Mouse (Mus musculus): Measurements from ENCODE around the gene Cfap77. TPM values are rescaled to one million over a fixed set of nuclear protein-coding genes. Genes with fewer than 3 reads are reported as not detected.
A peak's percentile ranks its signal among the peaks of the same experiment; 100 is the strongest.

The Cfap77 gene
- total RNA-seq, 1 experiment from 2014 or later = 0.76 TPM

GRCm38 (mm10) chr2:28995436-28995835 is 59.4 kb downstream of the Cfap77 start:
- DNase-seq = no peak

DNA sequence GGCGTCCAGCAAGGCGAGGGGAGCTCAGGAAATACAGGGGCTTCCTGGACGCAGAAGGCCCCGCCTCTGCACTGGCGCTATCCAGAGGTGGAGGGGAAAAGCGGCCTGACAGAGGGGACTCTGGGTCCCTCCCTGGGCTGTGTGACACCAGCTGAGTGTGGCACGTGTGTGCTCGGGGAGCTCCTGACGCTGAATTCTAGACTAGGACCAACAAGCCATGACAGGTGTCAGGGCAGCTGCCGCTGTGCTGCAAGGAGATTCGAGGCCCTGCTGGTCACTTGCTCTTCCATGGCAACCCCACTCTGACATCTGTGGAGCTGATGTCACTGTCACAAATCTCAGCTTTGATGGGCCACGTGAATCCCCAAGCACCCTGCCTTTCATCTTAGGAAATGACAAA is 60.9 kb downstream of the Cfap77 start:
- no peak for DNase-seq

DNA sequence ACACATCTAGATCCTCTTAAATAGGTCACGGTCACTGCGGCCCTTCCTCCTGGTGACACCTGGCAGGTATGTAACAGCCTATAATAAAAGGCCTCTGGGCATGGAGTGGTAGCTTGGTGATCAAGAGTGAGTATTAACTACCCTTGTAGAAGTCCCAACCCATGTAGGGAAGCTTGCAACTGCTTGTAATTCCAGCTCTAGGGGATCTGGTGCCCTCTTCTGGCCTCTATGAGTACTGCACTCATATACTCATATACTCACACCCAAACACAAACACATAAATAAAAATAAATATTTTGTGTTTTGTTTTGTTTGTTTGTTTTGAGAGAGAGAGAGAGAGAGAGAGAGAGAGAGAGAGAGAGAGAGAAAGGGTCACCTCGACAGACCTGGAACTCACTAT is 66.1 kb downstream of the Cfap77 start:
- no peak for DNase-seq

DNA sequence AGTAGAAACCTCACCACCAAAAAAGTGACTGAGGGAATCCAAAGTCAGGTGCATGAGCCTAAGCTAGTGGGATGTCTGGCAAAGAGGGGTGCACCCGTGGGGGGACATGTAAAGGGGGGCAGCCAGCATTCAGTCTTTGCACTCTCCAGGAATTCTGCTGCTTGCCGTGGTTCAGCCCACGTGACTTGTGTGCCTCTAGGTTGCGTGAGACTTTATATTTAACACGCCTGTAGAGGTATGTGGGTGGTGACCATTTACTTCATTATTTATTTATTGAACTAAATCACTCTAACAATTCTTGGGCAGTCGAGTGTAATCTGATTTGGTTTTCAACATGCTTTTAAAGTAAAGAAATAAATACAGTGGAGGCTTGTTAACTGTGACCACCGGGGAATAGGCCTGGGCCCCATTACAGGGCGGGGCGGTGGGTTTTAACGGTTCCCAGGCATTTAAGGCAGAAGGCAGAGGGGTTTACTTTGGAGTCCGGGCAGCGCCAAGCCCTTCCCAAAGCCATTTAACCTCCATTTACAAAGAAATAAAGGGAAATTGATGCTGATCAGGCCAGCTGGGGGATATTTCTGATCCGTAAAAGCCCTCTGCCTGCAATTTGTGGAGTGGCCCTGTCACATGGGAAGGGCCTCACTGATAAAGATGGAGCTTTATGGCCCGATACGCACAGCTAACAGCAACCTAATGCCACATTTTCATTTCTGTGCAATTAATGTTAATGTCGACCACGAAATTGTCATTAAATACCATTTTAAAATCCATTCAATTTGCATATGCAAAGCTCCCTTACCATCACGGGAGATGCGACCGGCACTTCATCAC is 74.6 kb downstream of the Cfap77 start:
- DNase-seq = no peak

DNA sequence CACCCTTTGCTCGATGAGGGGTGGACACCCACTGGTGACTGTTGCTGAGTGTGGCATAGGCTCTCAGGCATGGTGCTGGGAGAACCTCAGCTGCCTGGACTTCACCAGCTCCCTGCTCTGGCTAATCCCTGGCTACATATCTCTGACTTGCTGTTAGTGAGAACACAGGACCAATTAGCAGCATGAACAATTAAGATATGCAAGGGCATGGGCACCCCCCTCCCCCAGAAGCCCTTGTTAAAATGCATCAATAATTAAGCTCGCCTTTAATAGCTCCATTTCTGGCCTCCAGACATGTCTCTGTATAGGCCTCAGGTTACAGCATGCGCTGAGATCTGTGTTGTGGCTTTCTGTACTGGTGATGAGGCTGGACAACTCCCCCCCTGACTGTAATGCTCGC is 76.4 kb downstream of the Cfap77 start:
- no peak for DNase-seq

DNA sequence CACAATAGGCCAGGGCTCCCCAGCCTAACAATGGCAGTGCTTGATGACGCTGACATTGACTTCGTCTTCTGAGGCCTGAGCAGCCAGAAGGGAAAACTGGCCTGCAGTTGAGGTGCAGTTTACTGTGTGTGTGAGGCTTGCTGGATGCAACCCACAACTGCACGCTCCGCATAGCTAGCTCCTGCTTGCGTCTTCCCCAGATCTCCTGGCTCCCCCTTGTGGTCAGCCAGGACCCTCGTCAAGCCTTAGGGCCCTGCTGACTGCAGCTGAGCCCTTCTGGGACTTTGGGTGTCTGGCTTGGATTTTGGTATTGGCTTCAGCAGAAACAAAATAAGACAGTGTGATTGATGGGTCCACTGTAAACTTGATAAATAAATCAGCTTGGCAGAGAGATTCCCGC is 78.2 kb downstream of the Cfap77 start:
- DNase-seq = peak; percentile 80

DNA sequence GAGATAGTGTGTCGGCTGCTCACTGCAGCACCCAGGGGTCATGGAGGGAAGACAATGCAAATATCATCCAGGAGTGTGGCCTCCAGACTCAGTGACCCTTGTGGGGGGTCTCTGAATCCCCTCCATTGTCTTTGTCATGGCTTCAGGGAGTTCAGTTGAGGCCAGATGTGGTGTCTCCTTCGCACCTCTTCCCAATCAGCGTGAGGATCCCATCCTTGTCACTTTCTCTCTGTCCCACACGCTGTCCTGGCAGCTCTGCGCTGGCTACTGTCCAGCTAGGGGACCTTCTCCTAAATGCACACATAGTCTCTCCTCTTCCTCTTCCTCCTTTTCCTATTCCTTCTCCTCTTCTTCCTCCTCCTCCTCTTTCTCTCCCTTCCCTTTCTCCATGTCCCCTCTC is 79.3 kb downstream of the Cfap77 start:
- DNase-seq = no peak

GRCm38 (mm10) chr2:28974520-28974919 is 80.3 kb downstream of the Cfap77 start:
- DNase-seq = peak; percentile 43

DNA sequence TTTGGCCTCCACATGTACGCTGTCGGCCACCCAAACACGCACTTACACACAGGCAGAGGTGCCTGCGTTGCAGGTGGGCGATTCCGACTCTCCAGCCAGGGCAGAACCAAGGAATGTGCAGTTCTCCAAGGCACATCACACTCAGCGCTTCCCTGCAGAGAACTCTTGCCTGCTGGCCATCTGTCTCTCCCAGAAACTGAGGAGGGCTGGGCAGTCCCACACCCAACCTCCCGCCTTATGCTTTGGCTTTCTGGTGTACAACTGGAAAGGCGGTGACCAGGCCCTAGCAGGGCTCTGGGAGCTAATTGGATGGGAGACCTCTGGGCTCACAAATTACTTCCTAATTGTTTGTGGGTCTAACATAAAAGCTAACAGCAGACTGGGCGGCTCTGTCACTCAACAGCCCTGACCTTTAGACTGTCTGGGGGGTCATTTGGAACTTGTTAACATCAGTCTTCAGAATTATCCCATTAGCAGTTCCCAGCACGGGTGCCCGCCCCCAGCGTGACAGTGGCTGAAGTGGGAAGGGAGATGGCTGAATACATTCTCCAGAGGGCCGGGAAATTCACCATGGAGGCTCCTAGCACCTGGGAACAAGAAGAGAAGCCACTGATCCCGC is 80.9 kb downstream of the Cfap77 start:
- no peak for DNase-seq

DNA sequence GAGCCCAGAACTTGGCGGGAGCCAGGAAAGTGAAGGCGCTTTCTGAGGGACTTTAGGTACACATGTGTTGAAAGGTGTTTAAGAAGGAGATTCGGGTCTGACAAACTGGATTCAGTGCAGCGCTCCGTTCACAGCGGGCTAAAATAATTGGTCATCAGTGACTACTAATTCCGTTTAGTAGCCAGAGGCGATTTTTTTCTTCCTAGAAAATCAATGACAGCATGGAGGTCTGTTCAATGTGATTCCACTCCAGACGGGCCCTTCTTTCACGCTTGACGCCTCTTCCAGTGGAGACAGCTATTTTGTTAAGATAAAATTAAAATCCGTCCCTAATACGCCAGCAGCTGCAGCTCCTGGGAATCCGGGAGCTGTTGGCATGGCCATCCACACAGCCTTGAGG is 84.4 kb downstream of the Cfap77 start:
- no peak for DNase-seq

GRCm38 (mm10) chr2:28968278-28968677 is 86.6 kb downstream of the Cfap77 start:
- no peak for DNase-seq

DNA sequence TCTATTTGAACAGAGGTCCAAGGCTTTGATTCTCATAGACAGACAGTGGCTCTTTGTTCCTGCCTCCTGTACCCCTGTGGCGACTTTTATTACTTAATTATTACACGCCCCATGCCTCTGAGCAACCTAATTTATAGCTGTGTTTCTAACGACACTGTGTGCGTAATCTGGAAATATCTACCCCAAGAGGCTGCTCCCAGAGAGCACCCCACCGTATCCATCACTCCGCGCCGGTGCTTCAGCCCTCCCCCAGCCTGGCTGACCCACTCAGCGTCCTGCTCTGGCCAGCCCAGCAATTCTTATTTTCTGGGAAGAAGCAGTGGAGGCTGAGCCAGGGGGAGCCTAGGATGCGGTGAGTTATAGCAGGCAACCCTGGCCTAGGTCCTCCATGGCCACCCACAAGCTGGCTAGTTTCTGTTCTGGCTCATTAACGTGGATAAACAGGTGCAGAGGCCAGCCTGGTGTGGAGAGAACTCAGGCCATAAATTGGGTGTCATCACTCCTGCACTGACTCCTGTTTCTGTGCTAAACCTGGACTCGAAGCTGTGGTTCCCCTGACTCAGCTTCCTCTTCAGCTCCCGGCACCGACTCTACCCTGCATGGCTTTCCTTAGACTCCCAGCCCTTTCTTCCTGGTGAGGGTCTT is 88.6 kb downstream of the Cfap77 start:
- no peak for DNase-seq

DNA sequence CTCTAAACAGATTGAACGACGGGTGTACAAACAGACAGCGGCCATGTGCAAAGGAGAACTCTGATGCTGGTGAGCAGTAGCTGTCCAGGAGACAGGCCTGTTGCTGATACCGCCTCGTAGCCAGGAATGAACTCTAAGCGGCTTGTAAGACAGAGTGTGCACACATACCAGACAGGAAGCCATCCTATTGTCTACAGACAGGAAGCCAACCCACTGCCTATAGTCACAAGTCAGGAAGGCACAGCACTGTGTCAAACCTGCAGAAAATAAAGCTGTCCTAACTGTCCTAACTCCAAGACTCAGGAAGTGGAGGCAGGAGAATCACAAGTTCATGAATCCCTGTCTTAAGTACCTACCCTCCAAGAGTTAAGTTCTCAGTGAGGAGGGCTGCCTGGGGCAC is 91.3 kb downstream of the Cfap77 start:
- no peak for DNase-seq

- no peak for DNase-seq
These were observed 93.2 kb downstream of the Cfap77 start for GRCm38 (mm10) chr2:28961636-28962035.

DNA sequence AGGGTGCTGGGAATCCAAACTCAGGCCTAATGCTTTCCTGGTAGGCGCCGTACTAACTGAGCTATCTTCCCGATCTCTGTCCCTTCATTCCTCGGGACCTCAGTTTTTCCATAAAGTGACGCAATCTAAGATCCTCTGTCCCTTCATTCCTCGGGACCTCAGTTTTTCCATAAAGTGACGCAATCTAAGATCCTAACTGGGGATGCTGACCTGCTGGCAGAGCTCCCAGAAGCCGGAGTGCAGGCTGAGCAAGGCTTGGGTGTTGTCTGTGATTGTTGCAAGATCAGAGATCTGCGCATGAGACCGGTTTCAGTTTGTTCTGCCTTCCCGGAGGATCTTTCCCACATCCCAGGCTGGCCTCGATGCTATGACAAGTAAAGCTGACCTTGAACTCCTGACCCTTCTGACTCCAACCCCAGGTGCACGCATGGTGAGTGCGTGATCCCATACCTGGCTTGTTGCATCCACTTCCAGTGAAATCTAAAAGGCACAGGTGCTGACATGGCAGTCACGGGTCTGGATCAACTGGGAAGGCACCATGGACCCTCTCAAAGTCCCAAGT is 93.8 kb downstream of the Cfap77 start:
- no peak for DNase-seq

- no peak for DNase-seq
These were observed 98.0 kb downstream of the Cfap77 start for GRCm38 (mm10) chr2:28956874-28957273.

- DNase-seq = no peak
These were observed 100.3 kb downstream of the Cfap77 start for GRCm38 (mm10) chr2:28954595-28954994.

DNA sequence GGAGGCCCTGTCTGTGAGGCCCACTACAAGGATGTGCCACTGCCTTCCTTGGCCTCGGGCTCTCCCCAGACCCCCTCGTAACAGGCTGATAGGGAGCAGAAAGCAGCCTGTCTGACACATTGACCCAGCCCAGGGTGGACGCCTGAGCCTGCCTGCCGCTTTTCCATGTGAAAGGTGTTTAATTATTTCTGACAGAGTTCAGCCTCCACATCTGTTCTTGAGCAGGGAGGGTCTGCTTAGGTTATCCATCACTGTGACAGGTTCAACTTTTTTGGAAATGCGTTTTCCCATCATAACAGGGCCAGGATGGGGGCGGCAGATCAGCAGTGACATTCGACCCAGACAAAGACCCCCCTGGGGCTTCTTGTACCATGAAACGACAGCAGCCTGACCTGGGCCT is 101.9 kb downstream of the Cfap77 start:
- DNase-seq = no peak

DNA sequence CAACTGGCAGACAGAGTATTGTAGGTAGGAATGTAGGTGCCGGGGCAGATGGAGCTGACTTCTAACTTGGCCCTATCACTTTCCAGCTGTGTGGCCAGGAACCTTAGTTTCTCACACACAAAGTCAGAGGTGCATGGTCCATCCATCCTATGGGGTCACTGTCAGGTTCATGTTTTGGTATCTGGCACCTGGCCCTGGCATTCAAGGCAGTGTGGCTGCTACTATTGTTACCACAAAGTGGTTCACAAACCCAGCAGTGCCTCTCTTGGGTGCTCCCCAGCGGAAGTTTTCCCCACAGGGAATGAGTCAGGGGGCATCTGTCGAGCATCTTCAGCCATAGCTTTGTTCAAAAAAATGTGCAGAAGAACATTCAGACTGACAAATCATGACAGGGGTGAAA is 108.6 kb downstream of the Cfap77 start:
- no peak for DNase-seq

DNA sequence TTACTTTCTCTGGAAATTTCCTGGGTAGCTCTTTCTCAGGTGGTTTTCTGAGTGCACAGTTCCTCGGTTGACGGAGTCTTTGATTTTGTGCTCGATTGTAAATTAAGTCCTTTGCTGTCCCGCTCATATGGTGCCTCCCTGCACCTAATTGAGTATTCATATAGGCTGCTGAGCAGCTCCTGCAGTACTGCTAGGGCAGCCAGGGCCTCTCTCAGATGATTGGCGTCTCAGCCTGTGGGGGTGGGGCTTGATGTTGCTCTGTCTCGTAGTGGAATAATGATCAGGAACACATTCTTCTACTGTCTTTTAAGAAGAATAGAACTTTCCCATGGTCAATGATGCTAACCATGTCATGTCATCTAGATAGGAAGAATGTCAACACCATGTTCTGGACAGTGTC is 109.5 kb downstream of the Cfap77 start:
- no peak for DNase-seq

GRCm38 (mm10) chr2:28943666-28944516 is 111.0 kb downstream of the Cfap77 start:
- DNase-seq = no peak

DNA sequence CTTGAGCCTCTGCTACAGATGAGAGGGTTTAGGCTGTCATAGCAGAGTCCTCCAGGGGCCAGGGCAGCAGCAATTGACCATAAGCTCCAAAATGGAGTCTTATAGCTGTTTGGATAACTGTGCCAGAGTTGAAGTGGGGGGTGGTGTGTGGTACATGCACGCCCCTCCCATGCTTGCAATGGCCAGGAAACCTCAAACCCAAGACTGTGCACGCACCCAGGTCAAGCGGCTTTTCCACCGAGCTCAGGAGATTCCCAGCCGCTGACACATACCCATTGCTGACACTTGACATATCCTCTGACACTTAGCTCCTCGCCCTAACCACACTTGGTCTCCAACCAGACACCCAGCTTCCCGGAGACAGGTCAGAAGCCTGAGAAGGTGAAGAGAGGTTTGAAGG is 115.9 kb downstream of the Cfap77 start:
- no peak for DNase-seq

Data from adrenal gland, postnatal 25 days (tissue).